Mouse (Mus musculus) neural tube, embryonic 15.5 days (tissue): ENCODE data around the gene Ttll9. TPM values are rescaled to one million over a fixed set of nuclear protein-coding genes. Genes with fewer than 3 reads are reported as not detected.

Experiments used
- ATAC-seq: fragments of 200-750 bp; cut with Nextera tagmentation; 2 replicates; pipeline ENCODE4 v1.8.0; 2017; ENCODE audit warnings: mild to moderate bottlenecking, moderate TSS enrichment, moderate library complexity; ENCODE audit not compliant: low FRiP score
- H3K27ac ChIP-seq: fragments of 300-500 bp; sonication (generic); replicated peaks from 2 replicates; pipeline ENCODE4 v1.5.1; 2015; ENCODE audit warnings: mild to moderate bottlenecking, inconsistent platforms
- H3K27me3 ChIP-seq: fragments of 300-500 bp; sonication (generic); replicated peaks from 2 replicates; pipeline ENCODE4 v1.6.1; 2015; ENCODE audit warnings: inconsistent platforms
- H3K36me3 ChIP-seq: fragments of 300-500 bp; sonication (generic); 2 replicates; pipeline ENCODE4 v1.6.1; 2015; ENCODE audit warnings: inconsistent platforms
- H3K4me1 ChIP-seq: fragments of 300-500 bp; sonication (generic); 2 replicates; pipeline ENCODE4 v1.6.1; 2015; ENCODE audit warnings: inconsistent platforms
- H3K4me2 ChIP-seq: fragments of 300-500 bp; sonication (generic); 2 replicates; pipeline ENCODE4 v1.6.1; 2015; ENCODE audit warnings: inconsistent platforms, mild to moderate bottlenecking, moderate library complexity
- H3K4me3 ChIP-seq: fragments of 300-500 bp; sonication (generic); replicated peaks from 2 replicates; pipeline ENCODE4 v1.5.1; 2015; ENCODE audit warnings: mild to moderate bottlenecking, inconsistent platforms
- H3K9ac ChIP-seq: fragments of 300-500 bp; sonication (generic); replicated peaks from 2 replicates; pipeline ENCODE4 v1.6.1; 2015; ENCODE audit warnings: mild to moderate bottlenecking, inconsistent platforms
- H3K9me3 ChIP-seq: fragments of 300-500 bp; sonication (generic); replicated peaks from 2 replicates; pipeline ENCODE4 v1.6.1; 2016; ENCODE audit warnings: inconsistent platforms
- WGBS: fragments of 180-500 bp; shearing (Covaris S2); methylation state at CpG from one replicate; pipeline ENCODE4 v1.1.7; 2015; ENCODE audit warnings: mixed read lengths; 5-methylcytosine and 5-hydroxymethylcytosine counted together
- polyA plus RNA-seq: library from polyadenylated mRNA; unstranded; fragments of >200 nt; fragmentation: Nextera tagmentation; extraction: Ambion mirVana; gene quantifications from 2 replicates; pipeline ENCODE4 v1.2.1, GENCODE M21; 2015

Gene Ttll9
- polyA plus RNA-seq, 1 experiment from 2014 or later: 8.7 TPM

GRCm38 (mm10) chr2:152942898-152943515 lies 19.3 kb upstream of the Ttll9 start:
- WGBS: under 1% methylated on average over 59 of the region's 65 CpGs
- Histone ChIP-seq H3K9me3 (no peaks in the 10 kb centered on the region), H3K4me3 (peak overlapping the region; percentile 45), H3K27ac (no peak overlapping the region), H3K36me3 (no peaks in the 10 kb centered on the region), H3K9ac (peak overlapping the region; percentile 50), H3K4me1 (peaks cover 22% of the 10 kb centered on the region), H3K4me2 (peak overlapping the region; percentile 98), H3K27me3 (peaks cover 60% of the 10 kb centered on the region)
- ATAC-seq: no peak

GRCm38 (mm10) chr2:152943568-152943967 lies 18.7 kb upstream of the Ttll9 start:
- ATAC-seq: 0 out of 2 replicates have a peak, but pooled peaks have one; percentile 26

GRCm38 (mm10) chr2:152944013-152944412 lies 18.3 kb upstream of the Ttll9 start:
- peaks cover 22% of the 10 kb centered on the region for H3K4me1 ChIP-seq
- no peak overlapping the region for H3K27ac ChIP-seq
- H3K9me3 ChIP-seq: no peaks in the 10 kb centered on the region
- H3K4me2 ChIP-seq: no peak overlapping the region
- WGBS: 62% methylated on average over 9 of the region's 9 CpGs
- ATAC-seq: no peak
- H3K27me3 ChIP-seq: peaks cover 64% of the 10 kb centered on the region
- H3K4me3 ChIP-seq: no peak overlapping the region
- no peak overlapping the region for H3K9ac ChIP-seq
- H3K36me3 ChIP-seq: peaks cover 4% of the 10 kb centered on the region; the same call in 1 of the 2 replicates

More at GRCm38 (mm10) chr2:152943568-152943967, 18.7 kb upstream of the Ttll9 start:
- Histone ChIP-seq H3K9me3 (no peaks in the 10 kb centered on the region), H3K27ac (no peak overlapping the region), H3K27me3 (peaks cover 60% of the 10 kb centered on the region), H3K4me1 (peaks cover 22% of the 10 kb centered on the region), H3K9ac (peak overlapping the region; percentile 50), H3K4me2 (peak overlapping the region; percentile 98), H3K36me3 (peaks cover 2% of the 10 kb centered on the region; the same call in 1 of the 2 replicates), H3K4me3 (peak overlapping the region; percentile 45)
- 9% methylated on average over 8 of the region's 8 CpGs for WGBS

- Histone ChIP-seq H3K9ac (no peak overlapping the region), H3K4me2 (no peak overlapping the region), H3K4me3 (no peak overlapping the region), H3K9me3 (no peaks in the 10 kb centered on the region), H3K27me3 (peaks cover 58% of the 10 kb centered on the region), H3K36me3 (peaks cover 4% of the 10 kb centered on the region; the same call in 1 of the 2 replicates), H3K27ac (no peak overlapping the region), H3K4me1 (peaks cover 37% of the 10 kb centered on the region)
- 53% methylated on average over 7 of the region's 7 CpGs for WGBS
- ATAC-seq: no peak
These were observed 15.2 kb upstream of the Ttll9 start for GRCm38 (mm10) chr2:152947098-152947497.

- no peak overlapping the region for H3K9ac ChIP-seq
- H3K4me1 ChIP-seq: peaks cover 29% of the 10 kb centered on the region
- no peak for ATAC-seq
- H3K27me3 ChIP-seq: peaks cover 44% of the 10 kb centered on the region
- H3K4me3 ChIP-seq: no peak overlapping the region
- 89% methylated on average over 5 of the region's 5 CpGs for WGBS
- H3K9me3 ChIP-seq: no peaks in the 10 kb centered on the region
- no peak overlapping the region for H3K4me2 ChIP-seq
- no peak overlapping the region for H3K27ac ChIP-seq
- H3K36me3 ChIP-seq: peaks cover 4% of the 10 kb centered on the region; the same call in 1 of the 2 replicates
These were observed 13.8 kb upstream of the Ttll9 start for GRCm38 (mm10) chr2:152948438-152949020.

- Histone ChIP-seq H3K4me1 (peaks cover 26% of the 10 kb centered on the region), H3K4me3 (peak overlapping the region; percentile 66), H3K9me3 (no peaks in the 10 kb centered on the region), H3K27ac (no peak overlapping the region), H3K4me2 (peak overlapping the region; percentile 85), H3K36me3 (peaks cover 4% of the 10 kb centered on the region; the same call in 1 of the 2 replicates), H3K27me3 (peaks cover 28% of the 10 kb centered on the region), H3K9ac (peak overlapping the region; percentile 69)
- peak; percentile 26; the same call in 1 of the 2 replicates for ATAC-seq
- 36% methylated on average over 11 of the region's 11 CpGs for WGBS
These were observed 11.8 kb upstream of the Ttll9 start for GRCm38 (mm10) chr2:152950358-152951064.

- peak within 1 kb of the TSS; percentile 82 for H3K27ac ChIP-seq
- peaks cover 20% of the 10 kb centered on the region for H3K27me3 ChIP-seq
- H3K4me3 ChIP-seq: peak within 1 kb of the TSS; percentile 66
- peaks cover 26% of the 10 kb centered on the region for H3K4me1 ChIP-seq
- H3K9ac ChIP-seq: peak within 1 kb of the TSS; percentile 69
- H3K36me3 ChIP-seq: peaks cover 4% of the 10 kb centered on the region; the same call in 1 of the 2 replicates
- ATAC-seq: peak; percentile 81
- H3K4me2 ChIP-seq: peak within 1 kb of the TSS; percentile 85
- H3K9me3 ChIP-seq: no peaks in the 10 kb centered on the region
- under 1% methylated on average over 48 of the region's 54 CpGs for WGBS
These were observed 11.0 kb upstream of the Ttll9 start, which contains the start of gene Dusp15 for GRCm38 (mm10) chr2:152951065-152951849. Gene Dusp15 (minus strand): TSS chr2:152951698.

- peaks cover 19% of the 10 kb centered on the region for H3K27me3 ChIP-seq
- peak overlapping the region; percentile 85 for H3K4me2 ChIP-seq
- H3K36me3 ChIP-seq: peaks cover 4% of the 10 kb centered on the region; the same call in 1 of the 2 replicates
- peak; percentile 54 for ATAC-seq
- 11% methylated on average over 13 of the region's 13 CpGs for WGBS
- H3K9me3 ChIP-seq: no peaks in the 10 kb centered on the region
- peaks cover 24% of the 10 kb centered on the region for H3K4me1 ChIP-seq
- peak overlapping the region; percentile 82 for H3K27ac ChIP-seq
- peak overlapping the region; percentile 69 for H3K9ac ChIP-seq
- peak overlapping the region; percentile 66 for H3K4me3 ChIP-seq
These were observed 10.2 kb upstream of the Ttll9 start for GRCm38 (mm10) chr2:152951850-152952720.

GRCm38 (mm10) chr2:152958116-152958515 lies 4.2 kb upstream of the Ttll9 start:
- no peaks in the 10 kb centered on the region for H3K36me3 ChIP-seq
- H3K27ac ChIP-seq: no peak overlapping the region
- no peak overlapping the region for H3K9ac ChIP-seq
- WGBS: 76% methylated on average over 3 of the region's 3 CpGs
- no peaks in the 10 kb centered on the region for H3K9me3 ChIP-seq
- no peak overlapping the region for H3K4me3 ChIP-seq
- peaks cover 7% of the 10 kb centered on the region; the same call in 1 of the 2 replicates for H3K27me3 ChIP-seq
- no peak overlapping the region for H3K4me2 ChIP-seq
- 0 out of 2 replicates have a peak, but pooled peaks cover 3% of the 10 kb centered on the region for H3K4me1 ChIP-seq
- no peak for ATAC-seq

GRCm38 (mm10) chr2:152965555-152965954 lies 3.3 kb downstream of the Ttll9 start:
- ATAC-seq: no peak
- Histone ChIP-seq H3K36me3 (no peaks in the 10 kb centered on the region), H3K27me3 (0 out of 2 replicates have a peak, but pooled peaks cover under 1% of the 10 kb centered on the region), H3K9ac (no peak overlapping the region), H3K27ac (no peak overlapping the region), H3K4me3 (no peak overlapping the region), H3K4me2 (no peak overlapping the region), H3K9me3 (no peaks in the 10 kb centered on the region), H3K4me1 (0 out of 2 replicates have a peak, but pooled peaks cover 3% of the 10 kb centered on the region)
- WGBS: 73% methylated on average over 4 of the region's 4 CpGs
